Mouse (Mus musculus) bone marrow macrophage, adult 2 months (primary cell): ENCODE measurements around the gene Lcmt1.

Experiments
- CTCF ChIP-seq: IDR thresholded peaks from 2 replicates; pipeline ENCODE4 v1.5.1; 2012; ENCODE audit warnings: low read depth, mild to moderate bottlenecking, low read length, moderate library complexity
- POLR2A ChIP-seq: IDR thresholded peaks from 2 replicates; pipeline ENCODE4 v1.6.1; 2012; ENCODE audit warnings: mild to moderate bottlenecking, low read depth, low read length, borderline replicate concordance

GRCm38 (mm10) chr7:123467961-123468360 is 98.4 kb downstream of the Lcmt1 start:
- TF ChIP-seq CTCF: no peak
- no peak for TF ChIP-seq POLR2A
